Mouse (Mus musculus): ENCODE results near the gene a. TPM values are rescaled to one million over a fixed set of nuclear protein-coding genes. Genes with fewer than 3 reads are reported as not detected.
"Not testable (repeated sequence)": the region's sequence is repeated elsewhere in the genome, so short reads cannot be mapped to it uniquely, and the experiment has no call there.

a gene
- polyA plus RNA-seq, 1 experiment from 2014 or later, result 0.41 TPM

DNA sequence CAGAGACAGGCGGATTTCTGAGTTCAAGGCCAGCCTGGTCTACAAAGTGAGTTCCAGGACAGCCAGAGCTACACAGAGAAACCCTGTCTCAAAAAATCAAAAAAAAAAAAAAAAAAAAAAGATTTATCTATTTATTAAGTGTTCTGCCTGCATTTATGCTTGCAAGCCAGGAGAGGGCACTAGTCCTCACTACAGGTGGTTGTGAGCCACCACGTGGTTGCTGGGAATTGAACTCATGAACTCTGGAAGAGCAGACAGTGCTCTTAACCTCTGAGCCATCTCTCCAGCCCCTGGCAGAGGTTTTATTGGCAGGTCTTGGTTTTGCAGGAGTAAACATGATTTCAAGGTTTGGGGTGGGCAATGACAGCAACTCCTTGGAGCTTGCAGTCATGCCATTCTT lies 117.0 kb downstream of the a start:
- H3K9ac ChIP-seq (ENCODE audit: low read length); H3K36me3 ChIP-seq (ENCODE audit: control insufficient read depth, insufficient read depth, low read length); H3K4me3 ChIP-seq (ENCODE audit: low read depth, low read length); H3K9me3 ChIP-seq (ENCODE audit: control insufficient read depth, low read length); ATAC-seq (ENCODE audit: low FRiP score, low TSS enrichment); DNase-seq (ENCODE audit: low spot score); H3K4me1 ChIP-seq (replicated peaks; ENCODE audit: control insufficient read depth, insufficient read depth); H3K27me3 ChIP-seq (ENCODE audit: control insufficient read depth, insufficient read depth, low read length); H3K4me2 ChIP-seq (replicated peaks; ENCODE audit: low read depth); H3K27ac ChIP-seq (replicated peaks): not testable (repeated sequence)
- TF ChIP-seq CTCF (IDR thresholded peaks at IDR 0.05; ENCODE audit: low read depth), result peak; percentile 30
- WGBS, result 13% methylated on average over 1 of the region's 2 CpGs

GRCm38 (mm10) chr2:154909789-154910188 lies 118.6 kb downstream of the a start:
- no peak overlapping the region for H3K9ac ChIP-seq (ENCODE audit: low read length)
- 79% methylated on average over 6 of the region's 6 CpGs for WGBS
- no peaks in the 10 kb centered on the region for H3K27me3 ChIP-seq (ENCODE audit: control insufficient read depth, insufficient read depth, low read length)
- H3K9me3 ChIP-seq (ENCODE audit: control insufficient read depth, low read length), result no peaks in the 10 kb centered on the region
- DNase-seq (ENCODE audit: low spot score) (no peak), ATAC-seq (ENCODE audit: low FRiP score, low TSS enrichment) (no peak)
- TF ChIP-seq EP300 (optimal IDR thresholded peaks at IDR 0.05), result no peak
- peak; percentile 38 for TF ChIP-seq CTCF (IDR thresholded peaks at IDR 0.05; ENCODE audit: low read depth)
- H3K4me2 ChIP-seq (replicated peaks; ENCODE audit: low read depth), result no peak overlapping the region
- H3K36me3 ChIP-seq (ENCODE audit: control insufficient read depth, insufficient read depth, low read length), result no peaks in the 10 kb centered on the region
- no peak overlapping the region for H3K27ac ChIP-seq (replicated peaks)
- no peaks in the 10 kb centered on the region for H3K4me1 ChIP-seq (replicated peaks; ENCODE audit: control insufficient read depth, insufficient read depth)
- no peak overlapping the region for H3K4me3 ChIP-seq (ENCODE audit: low read depth, low read length)

DNA sequence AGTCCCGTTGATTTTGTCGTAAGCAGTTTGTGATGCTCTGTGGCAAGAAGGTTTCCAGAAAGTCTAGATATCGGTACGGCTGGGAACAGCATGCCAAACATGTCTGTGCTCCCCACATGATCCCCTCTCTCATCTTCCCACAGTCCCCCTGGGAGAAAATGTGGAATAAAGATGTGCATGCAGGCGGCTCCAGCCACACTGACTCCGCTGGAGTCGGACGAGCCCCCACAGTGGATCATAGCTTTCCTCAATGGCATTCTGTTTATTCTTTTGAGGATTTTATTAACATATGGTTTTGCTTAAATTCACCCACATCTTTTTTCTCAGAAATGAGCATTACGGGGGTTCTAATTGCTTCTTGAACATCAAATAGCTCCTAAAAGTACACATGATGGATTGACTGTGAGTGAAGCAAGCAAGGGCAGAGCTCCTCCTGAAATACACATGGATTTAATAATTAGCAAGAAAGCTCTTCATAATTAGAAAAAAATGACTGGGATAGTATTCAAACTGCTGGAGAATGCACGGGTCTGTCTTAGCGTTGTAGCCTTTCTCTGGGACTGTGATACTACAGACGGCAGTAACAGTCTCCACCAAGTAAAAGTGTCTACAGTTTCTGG lies 124.8 kb downstream of the a start:
- no peak overlapping the region for H3K4me3 ChIP-seq (ENCODE audit: low read depth, low read length)
- no peaks in the 10 kb centered on the region for H3K27me3 ChIP-seq (ENCODE audit: control insufficient read depth, insufficient read depth, low read length)
- no peaks in the 10 kb centered on the region for H3K36me3 ChIP-seq (ENCODE audit: control insufficient read depth, insufficient read depth, low read length)
- H3K4me2 ChIP-seq (replicated peaks; ENCODE audit: low read depth), result no peak overlapping the region
- no peak for ATAC-seq (ENCODE audit: low FRiP score, low TSS enrichment)
- H3K27ac ChIP-seq (replicated peaks), result no peak overlapping the region
- no peak for DNase-seq (ENCODE audit: low spot score)
- no peak overlapping the region for H3K9ac ChIP-seq (ENCODE audit: low read length)
- TF ChIP-seq CTCF (IDR thresholded peaks at IDR 0.05; ENCODE audit: low read depth), result no peak
- TF ChIP-seq EP300 (optimal IDR thresholded peaks at IDR 0.05), result no peak
- no peaks in the 10 kb centered on the region for H3K4me1 ChIP-seq (replicated peaks; ENCODE audit: control insufficient read depth, insufficient read depth)
- no peaks in the 10 kb centered on the region for H3K9me3 ChIP-seq (ENCODE audit: control insufficient read depth, low read length)
- WGBS, result 59% methylated on average over 12 of the region's 12 CpGs

DNA sequence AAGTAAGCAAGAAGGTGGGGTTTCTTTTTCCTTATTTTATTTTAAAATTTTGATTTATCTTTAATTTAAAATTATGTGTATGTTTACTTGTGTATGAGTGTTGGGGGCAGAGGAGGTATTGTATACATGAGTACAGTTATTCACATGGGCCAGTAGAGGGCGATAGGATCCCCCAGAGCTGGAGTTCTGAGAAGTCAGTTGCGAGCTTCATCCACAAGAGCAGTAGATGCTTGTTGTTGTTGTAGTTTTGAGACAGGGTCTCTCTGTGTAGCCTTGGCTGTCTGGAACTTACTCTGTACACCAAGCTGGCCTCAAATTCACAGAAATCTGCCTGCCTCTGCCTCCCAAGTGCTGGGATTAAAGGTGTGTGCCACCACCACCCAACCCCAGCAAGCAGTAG lies 125.3 kb downstream of the a start:
- no peaks in the 10 kb centered on the region for H3K27me3 ChIP-seq (ENCODE audit: control insufficient read depth, insufficient read depth, low read length)
- H3K4me1 ChIP-seq (replicated peaks; ENCODE audit: control insufficient read depth, insufficient read depth), result no peaks in the 10 kb centered on the region
- H3K27ac ChIP-seq (replicated peaks), result no peak overlapping the region
- H3K36me3 ChIP-seq (ENCODE audit: control insufficient read depth, insufficient read depth, low read length), result no peaks in the 10 kb centered on the region
- no peak overlapping the region for H3K4me3 ChIP-seq (ENCODE audit: low read depth, low read length)
- ATAC-seq (ENCODE audit: low FRiP score, low TSS enrichment) (no peak), DNase-seq (ENCODE audit: low spot score) (peak; percentile 27)
- no peaks in the 10 kb centered on the region for H3K9me3 ChIP-seq (ENCODE audit: control insufficient read depth, low read length)
- TF ChIP-seq EP300 (optimal IDR thresholded peaks at IDR 0.05), result no peak
- peak; percentile 75 for TF ChIP-seq CTCF (IDR thresholded peaks at IDR 0.05; ENCODE audit: low read depth)
- WGBS, result 25% methylated on average over 2 of the region's 2 CpGs
- no peak overlapping the region for H3K4me2 ChIP-seq (replicated peaks; ENCODE audit: low read depth)
- no peak overlapping the region for H3K9ac ChIP-seq (ENCODE audit: low read length)

- no peak overlapping the region for H3K27ac ChIP-seq (replicated peaks)
- H3K4me2 ChIP-seq (replicated peaks; ENCODE audit: low read depth), result no peak overlapping the region
- H3K4me1 ChIP-seq (replicated peaks; ENCODE audit: control insufficient read depth, insufficient read depth), result no peaks in the 10 kb centered on the region
- ATAC-seq (ENCODE audit: low FRiP score, low TSS enrichment) (peak; percentile 63; the same call in 1 of the 2 replicates), DNase-seq (ENCODE audit: low spot score) (no peak)
- no peaks in the 10 kb centered on the region for H3K27me3 ChIP-seq (ENCODE audit: control insufficient read depth, insufficient read depth, low read length)
- no peaks in the 10 kb centered on the region for H3K9me3 ChIP-seq (ENCODE audit: control insufficient read depth, low read length)
- no peak for TF ChIP-seq EP300 (optimal IDR thresholded peaks at IDR 0.05)
- no peak for TF ChIP-seq CTCF (IDR thresholded peaks at IDR 0.05; ENCODE audit: low read depth)
- H3K4me3 ChIP-seq (ENCODE audit: low read depth, low read length), result no peak overlapping the region
- H3K36me3 ChIP-seq (ENCODE audit: control insufficient read depth, insufficient read depth, low read length), result no peaks in the 10 kb centered on the region
- H3K9ac ChIP-seq (ENCODE audit: low read length), result no peak overlapping the region
- 43% methylated on average over 13 of the region's 13 CpGs for WGBS
Observed at GRCm38 (mm10) chr2:154917866-154918641, 126.9 kb downstream of the a start.

GRCm38 (mm10) chr2:154920896-154921295 lies 129.7 kb downstream of the a start:
- Histone ChIP-seq H3K4me3 (ENCODE audit: low read depth, low read length) (no peak overlapping the region), H3K36me3 (ENCODE audit: control insufficient read depth, insufficient read depth, low read length) (no peaks in the 10 kb centered on the region), H3K27ac (replicated peaks) (no peak overlapping the region), H3K4me2 (replicated peaks; ENCODE audit: low read depth) (no peak overlapping the region), H3K27me3 (ENCODE audit: control insufficient read depth, insufficient read depth, low read length) (no peaks in the 10 kb centered on the region), H3K9ac (ENCODE audit: low read length) (no peak overlapping the region), H3K9me3 (ENCODE audit: control insufficient read depth, low read length) (no peaks in the 10 kb centered on the region), H3K4me1 (replicated peaks; ENCODE audit: control insufficient read depth, insufficient read depth) (no peaks in the 10 kb centered on the region)
- 93% methylated on average over 7 of the region's 7 CpGs for WGBS
- DNase-seq (ENCODE audit: low spot score) (no peak), ATAC-seq (ENCODE audit: low FRiP score, low TSS enrichment) (no peak)
- TF ChIP-seq CTCF (IDR thresholded peaks at IDR 0.05; ENCODE audit: low read depth) (no peak), EP300 (optimal IDR thresholded peaks at IDR 0.05) (no peak)

DNA sequence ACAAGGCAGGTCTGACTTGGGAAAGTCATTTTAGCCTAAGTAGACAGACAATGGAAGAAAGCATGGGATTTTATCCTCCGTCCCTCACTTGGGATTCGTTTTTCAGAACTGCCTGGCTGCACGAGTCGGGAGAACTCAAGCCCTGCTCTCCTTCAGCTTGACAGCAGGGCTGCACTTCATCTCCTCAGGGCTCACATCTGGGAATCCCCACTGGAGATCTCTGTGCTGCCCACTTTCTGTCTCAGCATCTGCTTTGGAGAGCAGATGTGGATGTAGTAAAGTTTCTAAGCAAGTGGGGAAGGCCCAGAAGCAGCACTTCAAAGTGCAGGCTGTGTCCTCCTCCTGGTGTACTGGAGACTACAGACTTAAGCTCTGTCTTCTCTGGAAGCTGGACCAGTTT lies 130.9 kb downstream of the a start:
- H3K4me1 ChIP-seq (replicated peaks; ENCODE audit: control insufficient read depth, insufficient read depth); H3K4me2 ChIP-seq (replicated peaks; ENCODE audit: low read depth); ATAC-seq (ENCODE audit: low FRiP score, low TSS enrichment); DNase-seq (ENCODE audit: low spot score); H3K36me3 ChIP-seq (ENCODE audit: control insufficient read depth, insufficient read depth, low read length); H3K27me3 ChIP-seq (ENCODE audit: control insufficient read depth, insufficient read depth, low read length); H3K9me3 ChIP-seq (ENCODE audit: control insufficient read depth, low read length); H3K4me3 ChIP-seq (ENCODE audit: low read depth, low read length); H3K27ac ChIP-seq (replicated peaks); H3K9ac ChIP-seq (ENCODE audit: low read length): not testable (repeated sequence)
- no CpG with 5 or more reads among the region's 4 CpGs for WGBS
